Mouse (Mus musculus): Measurements from ENCODE around the gene Gm10999. TPM values are rescaled to one million over a fixed set of nuclear protein-coding genes. Genes with fewer than 3 reads are reported as not detected.
"Not testable (repeated sequence)": the region's sequence is repeated elsewhere in the genome, so short reads cannot be mapped to it uniquely, and the experiment has no call there.

Gene Gm10999
- polyA plus RNA-seq (2016; fragmentation: Nextera tagmentation; extraction: Ambion mirVana): not detected in 2 replicates

DNA sequence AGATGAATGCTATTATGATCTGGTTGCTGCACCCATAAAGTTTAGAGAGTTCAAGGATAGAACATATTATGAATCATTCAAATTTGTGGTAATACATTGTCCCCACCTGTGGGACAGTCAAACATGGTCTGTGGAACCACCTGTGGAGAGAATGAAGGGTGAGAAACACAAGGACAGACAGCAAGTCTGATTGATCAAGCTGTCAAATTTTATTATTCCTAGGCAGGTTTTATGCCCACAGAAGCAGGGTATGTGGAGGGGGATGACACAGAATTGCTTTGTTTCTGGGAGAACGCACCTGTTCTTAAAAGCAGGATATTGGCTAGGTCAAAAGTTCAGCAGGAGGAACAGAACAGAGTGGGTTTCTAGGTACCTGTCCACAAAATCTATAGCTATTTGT lies at the start of gene Gm10999:
Gene Gm10999 (minus strand): TSS at position 101 of the 400 bp plus-strand sequence.
- Histone ChIP-seq H3K27ac (no peak within 1 kb of the TSS), H3K27me3 (no peaks in the 10 kb centered on the region), H3K4me2 (replicated peaks) (no peak within 1 kb of the TSS), H3K9me3 (replicated peaks) (no peaks in the 10 kb centered on the region), H3K36me3 (no peaks in the 10 kb centered on the region), H3K9ac (no peak within 1 kb of the TSS), H3K4me1 (no peaks in the 10 kb centered on the region), H3K4me3 (no peak within 1 kb of the TSS)
- no peak for ATAC-seq (ENCODE audit: low FRiP score)
- 94% methylated on average over 1 of the region's 1 CpGs for WGBS

DNA sequence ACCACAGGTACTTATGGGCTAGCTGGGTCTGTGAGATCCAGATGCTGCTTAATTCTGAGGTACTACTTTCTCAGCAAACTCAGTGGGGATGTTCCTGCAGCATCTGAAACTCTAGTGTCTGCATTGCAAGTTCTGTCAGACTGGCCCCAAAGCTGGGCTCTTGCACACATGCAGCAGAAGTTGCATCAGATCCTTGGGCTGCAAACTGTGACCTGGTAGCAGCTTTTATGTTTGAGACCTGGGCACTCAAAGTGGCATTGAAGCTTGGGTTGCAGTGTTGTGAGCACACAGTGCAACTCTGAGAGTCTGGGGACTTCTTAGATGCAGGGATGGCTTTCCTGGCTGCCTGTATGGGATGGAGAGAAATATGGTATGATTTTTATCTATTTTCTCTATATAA lies 2.0 kb upstream of the Gm10999 start:
- Histone ChIP-seq H3K9ac (no peak overlapping the region), H3K4me3 (no peak overlapping the region), H3K27ac (no peak overlapping the region), H3K36me3 (no peaks in the 10 kb centered on the region), H3K9me3 (replicated peaks) (no peaks in the 10 kb centered on the region), H3K4me1 (no peaks in the 10 kb centered on the region), H3K27me3 (no peaks in the 10 kb centered on the region), H3K4me2 (replicated peaks) (no peak overlapping the region)
- no peak for ATAC-seq (ENCODE audit: low FRiP score)

DNA sequence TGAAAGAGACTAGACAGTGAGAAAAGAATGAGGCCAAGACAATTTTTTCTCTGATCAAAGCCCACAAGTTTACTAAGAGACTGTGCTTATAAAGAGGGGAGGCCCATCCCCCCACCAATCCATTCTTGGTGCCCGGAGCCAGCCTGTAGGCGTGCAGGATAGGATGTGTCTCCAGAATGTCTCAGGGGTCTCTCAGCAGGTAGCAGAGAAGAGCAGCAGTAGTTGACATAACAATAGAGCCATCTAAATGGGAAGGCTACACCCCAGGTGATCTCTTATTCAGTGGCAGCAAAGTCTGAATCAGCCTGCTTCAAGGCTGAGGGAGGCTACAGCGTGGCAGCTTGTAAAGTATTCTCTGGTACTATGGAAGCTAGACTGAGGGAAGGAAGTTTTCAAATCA lies 15.7 kb downstream of the Gm10999 start:
- not testable (repeated sequence) for H3K27ac ChIP-seq; H3K4me3 ChIP-seq; H3K9me3 ChIP-seq (replicated peaks); H3K27me3 ChIP-seq; H3K36me3 ChIP-seq; H3K4me1 ChIP-seq; H3K4me2 ChIP-seq (replicated peaks); ATAC-seq (ENCODE audit: low FRiP score); H3K9ac ChIP-seq
- WGBS: 31% methylated on average over 3 of the region's 3 CpGs

Other genes with a start within 250 kb of the Gm10999 start
- not detected in 2 replicates for gene Ccdc7a, start 66.1 kb downstream of the Gm10999 start, polyA plus RNA-seq (2016; fragmentation: Nextera tagmentation; extraction: Ambion mirVana)
- gene Ccdc7b, start 64.5 kb downstream of the Gm10999 start, polyA plus RNA-seq (2016; fragmentation: Nextera tagmentation; extraction: Ambion mirVana): not detected in 2 replicates
- gene 2610044O15Rik8, start 102.7 kb upstream of the Gm10999 start, polyA plus RNA-seq (2016; fragmentation: Nextera tagmentation; extraction: Ambion mirVana): 21.6 and 27.4 TPM in 2 replicates